Mouse (Mus musculus) embryonic facial prominence, embryonic 13.5 days (tissue): ENCODE results near the gene Plekha5. TPM values are rescaled to one million over a fixed set of nuclear protein-coding genes. Genes with fewer than 3 reads are reported as not detected.
"Not testable (repeated sequence)": the region's sequence is repeated elsewhere in the genome, so short reads cannot be mapped to it uniquely, and the experiment has no call there.

Source experiments
- ATAC-seq: fragments of 200-750 bp; cut with Nextera tagmentation; 2 replicates; pipeline ENCODE4 v1.8.0; 2017; ENCODE audit warnings: low read depth; ENCODE audit not compliant: insufficient number of reproducible peaks, insufficient read depth, low FRiP score, low TSS enrichment
- H3K27ac ChIP-seq: fragments of 300-500 bp; sonication (generic); 2 replicates; pipeline ENCODE4 v1.5.1; 2015; ENCODE audit warnings: moderate library complexity, mild to moderate bottlenecking, inconsistent platforms
- H3K27me3 ChIP-seq: fragments of 300-500 bp; sonication (generic); 2 replicates; pipeline ENCODE4 v1.6.1; 2015; ENCODE audit warnings: mild to moderate bottlenecking, inconsistent platforms
- H3K36me3 ChIP-seq: fragments of 300-500 bp; sonication (generic); 2 replicates; pipeline ENCODE4 v1.6.1; 2015; ENCODE audit warnings: mild to moderate bottlenecking, inconsistent platforms
- H3K4me1 ChIP-seq: fragments of 300-500 bp; sonication (generic); 2 replicates; pipeline ENCODE4 v1.6.1; 2015; ENCODE audit warnings: inconsistent platforms
- H3K4me2 ChIP-seq: fragments of 300-500 bp; sonication (generic); 2 replicates; pipeline ENCODE4 v1.6.1; 2015; ENCODE audit warnings: moderate library complexity, mild to moderate bottlenecking, inconsistent platforms
- H3K4me3 ChIP-seq: fragments of 300-500 bp; sonication (generic); 2 replicates; pipeline ENCODE4 v1.5.1; 2015; ENCODE audit warnings: mild to moderate bottlenecking, inconsistent platforms
- H3K9ac ChIP-seq: fragments of 300-500 bp; sonication (generic); 2 replicates; pipeline ENCODE4 v1.6.1; 2015; ENCODE audit warnings: mild to moderate bottlenecking, inconsistent platforms
- H3K9me3 ChIP-seq: fragments of 300-500 bp; sonication (generic); 2 replicates; pipeline ENCODE4 v1.6.1; 2016; ENCODE audit warnings: inconsistent platforms
- WGBS: fragments of 180-500 bp; shearing (Covaris S2); methylation state at CpG from one replicate; pipeline ENCODE4 v1.1.7; 2015; ENCODE audit warnings: mixed read lengths; 5-methylcytosine and 5-hydroxymethylcytosine counted together
- polyA plus RNA-seq: library from polyadenylated mRNA; unstranded; fragments of >200 nt; fragmentation: Nextera tagmentation; extraction: Ambion mirVana; gene quantifications from 2 replicates; pipeline ENCODE4 v1.2.1, GENCODE M21; 2015

The Plekha5 gene
- polyA plus RNA-seq, 1 experiment from 2014 or later, result 42.3 TPM

DNA sequence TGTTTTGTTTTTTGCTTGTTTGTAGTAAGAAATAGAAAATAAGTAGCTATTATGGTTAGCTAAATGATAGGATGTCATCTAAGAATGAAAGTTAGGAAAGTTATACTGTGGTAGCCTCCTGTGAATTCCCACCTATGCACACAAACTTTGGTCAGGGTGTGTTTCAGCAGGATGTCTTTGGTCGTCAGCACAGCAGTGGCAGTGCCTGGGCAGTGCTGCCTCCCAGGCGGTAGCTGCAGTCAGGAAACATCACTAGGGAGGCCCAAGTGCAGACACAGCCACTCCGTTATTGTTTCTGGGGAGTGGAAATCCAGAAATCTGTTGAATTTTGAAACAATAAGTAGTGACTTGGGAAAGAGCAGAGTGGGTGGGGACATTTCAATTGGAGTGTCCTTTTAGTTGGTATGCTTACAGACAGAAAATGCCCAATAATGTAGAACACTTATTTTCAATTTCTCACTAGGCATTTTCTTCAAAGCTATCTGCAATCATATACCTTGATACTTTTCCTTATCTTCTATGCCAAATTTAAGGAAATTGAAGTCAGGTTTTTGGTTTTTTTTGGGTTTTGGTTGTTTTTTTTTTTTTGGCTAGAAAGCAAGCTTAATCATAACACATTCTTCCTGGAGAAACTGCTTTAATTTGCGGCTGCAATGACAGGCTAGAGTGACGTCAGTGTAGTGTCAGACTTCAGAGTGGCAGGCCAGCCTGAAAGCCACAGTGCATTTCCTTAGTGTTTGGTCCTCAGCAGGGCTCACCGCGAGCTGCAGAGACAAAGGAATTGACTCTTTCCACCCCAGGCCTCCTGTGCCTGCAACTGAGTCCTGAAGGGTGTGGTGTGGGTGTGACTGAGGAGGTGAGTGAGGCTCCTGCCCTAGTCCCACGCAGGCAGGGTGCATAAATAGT is 90.6 kb downstream of the Plekha5 start:
- Histone ChIP-seq H3K4me2 (0 out of 2 replicates have a peak overlapping the region, but pooled peaks have one; percentile 26), H3K4me1 (peaks cover 50% of the 10 kb centered on the region), H3K9me3 (no peaks in the 10 kb centered on the region), H3K27ac (peak overlapping the region; percentile 48; the same call in 1 of the 2 replicates), H3K27me3 (no peaks in the 10 kb centered on the region), H3K9ac (peak overlapping the region; percentile 51), H3K4me3 (no peak overlapping the region), H3K36me3 (no peaks in the 10 kb centered on the region)
- 10% methylated on average over 8 of the region's 8 CpGs for WGBS
- ATAC-seq, result no peak

DNA sequence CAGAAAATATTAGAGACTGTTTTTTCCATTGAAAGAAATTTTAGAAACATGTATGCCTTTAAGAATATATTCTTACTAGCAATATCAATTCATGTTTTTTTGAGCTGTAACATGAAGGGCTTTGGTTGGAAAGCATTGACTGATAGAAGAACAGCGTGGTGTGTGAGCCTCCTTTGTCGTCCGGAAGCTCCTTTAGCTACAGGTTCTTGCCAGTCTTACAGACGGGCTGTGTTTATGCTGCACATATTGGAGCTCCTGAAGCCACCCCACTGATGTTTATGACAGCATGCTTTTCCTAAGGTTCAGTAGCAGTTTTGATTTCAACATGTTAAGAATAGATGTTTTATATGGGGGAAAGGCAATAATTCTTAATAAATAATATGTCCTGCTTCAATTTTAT is 91.7 kb downstream of the Plekha5 start:
- Histone ChIP-seq H3K4me2 (no peak overlapping the region), H3K9me3 (no peaks in the 10 kb centered on the region), H3K4me3 (no peak overlapping the region), H3K9ac (no peak overlapping the region), H3K4me1 (peaks cover 54% of the 10 kb centered on the region), H3K27ac (no peak overlapping the region), H3K27me3 (no peaks in the 10 kb centered on the region), H3K36me3 (no peaks in the 10 kb centered on the region)
- 51% methylated on average over 4 of the region's 4 CpGs for WGBS
- no peak for ATAC-seq

DNA sequence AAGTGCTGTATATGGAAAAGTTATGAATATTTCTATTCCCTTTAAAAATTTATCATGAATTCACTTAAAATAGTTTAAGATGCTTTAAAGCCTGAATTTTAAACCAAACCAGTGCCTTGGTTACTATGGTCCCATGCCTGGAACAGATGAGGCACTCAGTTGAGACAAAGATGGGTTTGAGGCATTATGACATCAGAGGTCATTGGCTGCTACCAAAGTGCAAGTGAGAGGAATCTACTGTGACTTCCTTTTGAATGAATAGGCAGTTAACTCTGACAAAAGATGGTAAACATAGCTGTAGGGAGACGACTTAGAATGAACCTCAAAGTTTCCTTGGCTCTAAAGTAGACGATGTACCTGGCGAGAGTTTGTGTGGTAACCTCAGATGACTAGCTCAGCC is 92.3 kb downstream of the Plekha5 start:
- WGBS, result 60% methylated on average over 3 of the region's 3 CpGs
- no peaks in the 10 kb centered on the region for H3K27me3 ChIP-seq
- no peak overlapping the region for H3K4me3 ChIP-seq
- no peak overlapping the region for H3K27ac ChIP-seq
- no peaks in the 10 kb centered on the region for H3K36me3 ChIP-seq
- no peak overlapping the region for H3K9ac ChIP-seq
- peaks cover 54% of the 10 kb centered on the region for H3K4me1 ChIP-seq
- ATAC-seq, result no peak
- H3K4me2 ChIP-seq, result no peak overlapping the region
- H3K9me3 ChIP-seq, result no peaks in the 10 kb centered on the region

DNA sequence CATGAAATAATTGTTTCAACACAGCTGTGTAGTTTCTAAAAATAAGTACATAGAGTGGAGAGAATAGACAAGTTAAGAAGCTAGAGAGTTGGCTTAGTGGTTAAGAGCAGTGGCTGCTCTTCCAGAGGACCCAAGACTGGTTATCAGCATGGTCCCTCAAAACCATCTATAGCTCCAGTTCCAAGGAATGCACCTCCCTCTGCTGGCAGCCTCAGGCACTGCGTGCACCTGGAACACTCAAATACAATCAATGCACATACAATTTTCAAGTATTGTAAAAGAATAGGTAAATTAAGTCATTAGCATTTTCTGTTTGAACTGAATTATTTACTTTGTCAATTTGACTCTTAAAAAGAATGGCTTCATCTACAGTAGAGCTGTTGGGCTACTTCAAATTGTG is 93.3 kb downstream of the Plekha5 start:
- Histone ChIP-seq H3K9ac (no peak overlapping the region), H3K4me3 (no peak overlapping the region), H3K4me2 (no peak overlapping the region), H3K9me3 (no peaks in the 10 kb centered on the region), H3K4me1 (peaks cover 55% of the 10 kb centered on the region), H3K27me3 (no peaks in the 10 kb centered on the region), H3K36me3 (no peaks in the 10 kb centered on the region), H3K27ac (no peak overlapping the region)
- 71% methylated on average over 1 of the region's 1 CpGs for WGBS
- no peak for ATAC-seq

DNA sequence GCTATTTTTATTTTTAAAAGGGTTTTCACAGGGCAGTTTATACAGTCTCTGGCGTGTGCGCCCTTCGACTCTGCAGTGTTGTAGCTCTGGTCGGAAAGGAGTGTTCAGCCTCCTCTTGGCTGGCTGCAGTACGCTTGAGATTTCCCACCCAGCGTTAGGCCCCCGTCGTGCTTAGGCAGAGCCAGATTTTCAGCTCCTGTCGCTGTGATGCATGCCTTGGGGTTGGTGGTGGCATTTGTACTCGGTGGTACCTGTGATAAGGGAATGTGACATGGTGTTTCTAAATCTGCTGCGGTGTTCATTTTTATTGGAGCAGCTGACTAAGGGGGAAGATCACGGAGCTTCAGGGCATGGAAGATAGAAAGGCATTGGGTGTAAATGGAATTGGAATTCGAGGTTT is 95.2 kb downstream of the Plekha5 start:
- Histone ChIP-seq H3K4me3 (no peak overlapping the region), H3K4me2 (peak overlapping the region; percentile 37; the same call in 1 of the 2 replicates), H3K36me3 (no peaks in the 10 kb centered on the region), H3K27ac (peak overlapping the region; percentile 87), H3K4me1 (peaks cover 54% of the 10 kb centered on the region), H3K9me3 (no peaks in the 10 kb centered on the region), H3K9ac (0 out of 2 replicates have a peak overlapping the region, but pooled peaks have one; percentile 12), H3K27me3 (no peaks in the 10 kb centered on the region)
- WGBS, result 33% methylated on average over 13 of the region's 13 CpGs
- ATAC-seq, result no peak

DNA sequence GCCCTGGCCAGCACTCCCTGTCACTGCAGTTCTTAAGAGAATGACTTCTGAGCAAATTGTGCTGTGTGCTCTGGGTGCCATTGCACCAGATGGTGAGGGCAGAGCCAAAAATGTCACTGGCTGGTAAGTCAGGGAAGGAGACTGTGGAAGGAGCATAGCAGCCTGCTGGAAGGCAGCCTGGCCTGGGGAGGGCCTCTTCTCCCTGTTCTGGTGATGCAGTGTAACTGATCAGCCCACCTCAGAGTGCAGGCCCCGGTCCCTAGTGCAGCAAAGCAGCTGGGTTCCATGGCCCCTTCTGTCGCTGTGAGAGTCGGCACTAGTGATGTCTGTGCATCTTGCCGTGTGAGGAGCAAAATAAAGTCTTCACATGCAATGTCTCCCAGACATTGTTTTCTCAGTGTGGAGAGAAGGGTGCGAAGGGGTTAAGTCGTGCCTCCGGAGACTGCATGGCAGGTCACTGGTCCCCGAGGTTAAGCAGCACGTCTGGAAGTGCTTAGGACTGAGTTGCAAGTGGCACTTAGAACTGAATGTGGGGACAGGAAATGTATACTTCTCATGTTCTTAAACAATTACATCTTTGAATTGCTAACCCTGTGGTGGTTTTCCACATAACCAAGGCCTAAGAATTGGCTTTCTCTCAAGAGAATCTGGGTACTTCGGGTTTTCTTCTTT is 95.8 kb downstream of the Plekha5 start:
- peaks cover 50% of the 10 kb centered on the region for H3K4me1 ChIP-seq
- no peaks in the 10 kb centered on the region for H3K27me3 ChIP-seq
- no peaks in the 10 kb centered on the region for H3K36me3 ChIP-seq
- H3K4me3 ChIP-seq, result no peak overlapping the region
- H3K27ac ChIP-seq, result peak overlapping the region; percentile 87
- WGBS, result 13% methylated on average over 10 of the region's 10 CpGs
- no peaks in the 10 kb centered on the region for H3K9me3 ChIP-seq
- peak overlapping the region; percentile 37 for H3K4me2 ChIP-seq
- H3K9ac ChIP-seq, result 0 out of 2 replicates have a peak overlapping the region, but pooled peaks have one; percentile 12
- ATAC-seq, result 0 out of 2 replicates have a peak, but pooled peaks have one; percentile 52

DNA sequence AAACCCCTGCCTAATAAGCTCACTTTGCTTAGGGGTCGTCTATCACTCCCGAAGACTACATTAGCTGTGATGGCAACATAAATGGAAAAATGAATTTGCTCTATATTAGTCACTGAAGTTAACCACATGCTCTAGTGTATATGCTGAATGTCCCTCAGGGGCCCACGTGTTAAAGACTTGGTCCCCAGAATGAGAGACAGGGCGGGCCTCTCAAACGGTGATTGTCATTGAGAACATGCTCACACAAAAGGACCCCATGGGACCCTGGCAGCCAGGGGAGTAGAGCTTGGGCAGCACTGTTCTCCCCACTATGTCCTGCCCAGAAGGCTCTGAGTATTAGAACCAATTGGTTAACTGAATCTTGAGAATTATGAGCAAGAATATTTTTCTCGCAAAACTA is 97.1 kb downstream of the Plekha5 start:
- Histone ChIP-seq H3K9ac (no peak overlapping the region), H3K4me1 (peaks cover 46% of the 10 kb centered on the region), H3K4me2 (no peak overlapping the region), H3K9me3 (no peaks in the 10 kb centered on the region), H3K4me3 (no peak overlapping the region), H3K36me3 (peaks cover 4% of the 10 kb centered on the region; the same call in 1 of the 2 replicates), H3K27me3 (no peaks in the 10 kb centered on the region), H3K27ac (0 out of 2 replicates have a peak overlapping the region, but pooled peaks have one; percentile 51)
- 0 out of 2 replicates have a peak, but pooled peaks have one; percentile 22 for ATAC-seq
- 46% methylated on average over 6 of the region's 6 CpGs for WGBS

DNA sequence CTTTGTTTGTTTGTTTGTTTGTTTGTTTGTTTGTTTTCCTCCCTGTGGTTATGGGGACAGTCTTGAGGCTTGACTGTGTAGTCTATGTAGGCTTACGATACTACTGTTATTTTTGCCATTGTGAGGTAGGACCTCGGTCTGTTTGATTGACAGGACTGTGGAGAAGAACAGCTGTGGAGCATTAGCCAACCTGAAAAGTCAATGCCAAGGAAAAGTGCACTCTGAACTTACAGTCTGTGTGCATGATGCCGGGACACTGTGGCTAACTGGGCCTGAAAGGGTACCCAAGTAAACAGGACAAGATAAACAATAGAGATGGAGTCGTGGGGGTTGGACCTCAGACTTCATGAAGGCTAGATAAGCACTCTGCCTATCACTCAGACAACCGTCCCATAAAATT is 98.0 kb downstream of the Plekha5 start:
- Histone ChIP-seq H3K9ac (no peak overlapping the region), H3K36me3 (peaks cover 10% of the 10 kb centered on the region), H3K4me1 (peaks cover 41% of the 10 kb centered on the region), H3K27ac (0 out of 2 replicates have a peak overlapping the region, but pooled peaks have one; percentile 7), H3K9me3 (no peaks in the 10 kb centered on the region), H3K4me3 (no peak overlapping the region), H3K4me2 (no peak overlapping the region), H3K27me3 (no peaks in the 10 kb centered on the region)
- ATAC-seq, result no peak
- WGBS, result 42% methylated on average over 5 of the region's 5 CpGs

DNA sequence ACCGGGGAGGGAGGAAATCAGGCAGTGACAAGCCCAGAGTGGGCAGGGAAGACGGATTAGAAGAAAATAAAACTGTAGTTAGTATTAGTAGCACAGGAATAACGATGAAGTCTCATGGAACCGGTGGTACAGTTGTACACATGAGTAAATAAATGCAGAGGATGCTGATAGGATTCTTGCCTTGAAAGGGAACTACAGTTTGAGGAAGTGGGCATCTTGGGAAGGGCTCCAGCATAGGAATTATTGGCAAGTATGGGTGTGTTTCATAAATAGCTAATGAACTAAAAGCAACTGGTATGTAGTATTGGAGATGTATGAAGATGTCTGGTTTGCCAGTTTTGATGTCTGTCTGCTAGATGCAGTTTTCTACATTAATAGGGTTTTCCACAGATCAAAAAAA is 99.7 kb downstream of the Plekha5 start:
- Histone ChIP-seq H3K27ac (no peak overlapping the region), H3K4me1 (peaks cover 40% of the 10 kb centered on the region), H3K4me2 (no peak overlapping the region), H3K4me3 (no peak overlapping the region), H3K9me3 (no peaks in the 10 kb centered on the region), H3K27me3 (no peaks in the 10 kb centered on the region), H3K9ac (no peak overlapping the region), H3K36me3 (peaks cover 18% of the 10 kb centered on the region)
- ATAC-seq, result no peak
- 72% methylated on average over 4 of the region's 4 CpGs for WGBS

DNA sequence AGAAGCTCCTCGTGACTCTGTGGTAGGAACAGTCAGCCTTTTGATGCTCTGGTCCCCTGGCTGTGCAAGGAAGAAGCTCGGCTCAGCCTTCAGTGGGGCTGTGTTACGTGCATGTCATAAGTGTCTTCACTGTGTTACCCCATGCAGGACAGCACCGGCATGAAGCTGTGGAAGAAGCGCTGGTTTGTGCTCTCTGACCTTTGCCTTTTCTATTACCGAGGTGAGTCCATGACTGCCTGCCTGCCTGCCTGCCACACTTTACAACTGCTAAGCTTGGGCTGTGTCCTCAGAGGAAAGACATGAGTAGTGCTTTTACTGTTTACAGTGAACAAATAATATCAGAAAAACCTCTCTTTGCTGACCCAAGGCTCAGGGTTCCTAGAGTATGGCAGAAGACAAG is 104.6 kb downstream of the Plekha5 start:
- H3K4me1 ChIP-seq, result peaks cover 3% of the 10 kb centered on the region
- no peaks in the 10 kb centered on the region for H3K9me3 ChIP-seq
- no peaks in the 10 kb centered on the region for H3K27me3 ChIP-seq
- H3K36me3 ChIP-seq, result peaks cover 45% of the 10 kb centered on the region
- no peak overlapping the region for H3K4me3 ChIP-seq
- ATAC-seq, result no peak
- H3K27ac ChIP-seq, result no peak overlapping the region
- 83% methylated on average over 6 of the region's 6 CpGs for WGBS
- H3K4me2 ChIP-seq, result no peak overlapping the region
- H3K9ac ChIP-seq, result no peak overlapping the region

DNA sequence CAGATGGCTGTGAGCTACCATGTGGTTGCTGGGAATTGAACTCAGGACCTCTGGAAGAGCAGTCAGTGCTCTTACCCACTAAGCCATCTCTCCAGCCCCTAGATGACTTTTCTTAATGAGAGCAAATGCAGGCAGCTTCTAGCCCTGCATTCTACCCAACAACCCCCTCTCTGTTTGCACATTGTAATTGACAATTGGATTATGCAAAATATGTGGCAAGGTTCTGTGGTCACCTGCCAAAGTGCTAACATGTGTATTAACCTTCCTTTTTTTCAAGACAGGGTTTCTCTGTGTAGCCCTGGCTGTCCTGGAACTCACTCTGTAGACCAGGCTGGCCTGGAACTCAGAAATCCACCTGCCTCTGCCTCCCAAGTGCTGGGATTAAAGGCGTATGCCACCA is 109.0 kb downstream of the Plekha5 start:
- not testable (repeated sequence) for H3K27ac ChIP-seq, H3K27me3 ChIP-seq

More for the DNA sequence above, 109.0 kb downstream of the Plekha5 start:
- 100% methylated on average over 1 of the region's 1 CpGs for WGBS
- not testable (repeated sequence) for ATAC-seq, H3K4me2 ChIP-seq, H3K9ac ChIP-seq, H3K9me3 ChIP-seq, H3K4me3 ChIP-seq, H3K4me1 ChIP-seq
- H3K36me3 ChIP-seq, result peaks cover 65% of the 10 kb centered on the region
